Mouse (Mus musculus) right cerebral cortex, postnatal 14 days (tissue): ENCODE results near the gene Hoxb4.
A peak's percentile ranks its signal among the peaks of the same experiment; 100 is the strongest.

ENCODE experiments used
- DNase-seq: peaks from one replicate; pipeline ENCODE4 v3.0.0; 2022

The Hoxb4 gene

DNA sequence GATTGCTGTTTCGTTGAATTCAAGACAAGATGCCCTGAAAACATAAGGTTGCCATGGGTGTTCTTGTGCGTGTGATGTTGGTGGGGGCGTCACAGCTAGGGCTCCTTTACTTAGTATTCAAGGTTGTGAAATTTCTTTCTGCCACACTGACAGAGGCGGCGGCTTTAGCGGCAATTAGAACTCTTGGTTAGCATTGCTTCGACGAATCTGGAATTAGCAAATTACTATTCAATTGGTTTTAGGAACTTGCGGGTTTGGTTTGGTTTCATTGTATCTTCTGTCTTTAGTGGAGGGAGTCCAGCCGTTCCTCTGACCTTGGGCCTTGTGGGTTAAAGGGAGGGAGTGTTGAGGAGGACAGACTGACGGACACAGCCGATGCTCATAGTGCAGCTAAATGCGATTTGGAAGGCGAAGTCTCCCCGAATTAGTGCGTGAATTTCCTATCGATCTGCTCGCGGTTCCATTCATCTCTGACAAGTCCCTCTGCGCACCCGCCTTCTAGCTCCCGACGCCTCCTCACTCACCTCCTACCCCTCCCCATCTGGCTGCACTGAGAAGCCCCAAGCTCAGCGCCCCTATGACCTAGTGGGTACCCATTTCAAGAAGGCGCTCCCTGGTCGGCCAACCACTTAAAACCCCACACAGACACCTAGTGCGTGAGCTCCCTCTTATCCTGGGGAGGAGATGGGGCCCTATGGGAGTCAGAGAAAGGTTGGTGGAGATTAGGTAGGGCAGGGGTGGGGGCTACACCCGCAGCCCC, at the start of gene Hoxb4:
Gene Hoxb4 (plus strand): TSS at position 660 of the 760 bp plus-strand sequence.
- DNase-seq: no peak

DNA sequence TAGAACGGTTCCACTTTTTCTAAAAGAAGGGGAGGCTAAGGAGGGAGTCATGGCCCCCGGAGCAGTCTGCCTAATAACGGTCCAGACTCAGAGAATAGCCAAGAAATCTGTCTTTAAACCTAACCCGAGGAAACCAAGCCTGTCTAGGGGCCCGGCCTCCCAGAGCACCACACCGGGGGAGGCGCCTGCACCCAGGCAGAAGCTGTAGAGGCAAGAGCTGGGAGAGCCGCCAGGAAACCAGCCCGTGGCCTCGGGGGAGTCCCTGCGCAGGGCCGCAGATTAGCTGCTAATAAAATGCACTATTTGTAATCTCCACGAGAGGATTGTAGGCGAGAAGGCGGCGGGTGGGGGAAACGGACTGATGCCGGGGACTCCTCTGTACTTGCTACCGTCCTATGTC, 48.2 kb upstream of the Hoxb4 start:
- DNase-seq: no peak

DNA sequence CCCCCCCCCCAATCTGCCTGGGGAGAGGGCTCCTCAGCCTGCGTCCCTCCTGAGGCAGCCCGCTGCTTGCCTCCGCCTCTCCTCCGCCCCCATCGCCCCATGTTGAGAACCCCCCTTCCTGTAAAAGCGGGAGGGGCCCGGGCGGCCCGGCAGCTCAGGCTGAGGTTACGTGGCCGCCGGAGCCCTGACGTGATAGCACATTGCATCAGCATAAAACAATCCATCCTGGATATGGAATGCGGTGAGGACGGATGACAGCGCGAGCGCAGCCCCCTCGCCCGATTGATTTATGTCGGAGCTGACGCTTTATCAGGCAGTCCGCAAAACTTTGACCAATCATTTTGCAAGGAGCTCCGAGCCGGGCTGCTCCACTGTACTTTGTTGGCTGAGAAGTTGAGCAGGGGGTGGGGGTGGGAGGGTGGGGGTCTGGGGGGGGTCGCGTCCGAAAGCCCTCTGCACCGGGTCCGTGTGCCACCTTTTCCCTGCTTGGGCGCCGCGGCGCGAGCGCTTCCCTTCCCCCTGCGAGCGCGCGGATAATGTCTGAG, 47.0 kb upstream of the Hoxb4 start, which contains the start of gene Hoxb9:
Gene Hoxb9 (plus strand): TSS at position 462 of the 545 bp plus-strand sequence.
- DNase-seq: no peak

- no peak for DNase-seq
Measured at GRCm38 (mm10) chr11:96271541-96272011, 46.5 kb upstream of the Hoxb4 start.

DNA sequence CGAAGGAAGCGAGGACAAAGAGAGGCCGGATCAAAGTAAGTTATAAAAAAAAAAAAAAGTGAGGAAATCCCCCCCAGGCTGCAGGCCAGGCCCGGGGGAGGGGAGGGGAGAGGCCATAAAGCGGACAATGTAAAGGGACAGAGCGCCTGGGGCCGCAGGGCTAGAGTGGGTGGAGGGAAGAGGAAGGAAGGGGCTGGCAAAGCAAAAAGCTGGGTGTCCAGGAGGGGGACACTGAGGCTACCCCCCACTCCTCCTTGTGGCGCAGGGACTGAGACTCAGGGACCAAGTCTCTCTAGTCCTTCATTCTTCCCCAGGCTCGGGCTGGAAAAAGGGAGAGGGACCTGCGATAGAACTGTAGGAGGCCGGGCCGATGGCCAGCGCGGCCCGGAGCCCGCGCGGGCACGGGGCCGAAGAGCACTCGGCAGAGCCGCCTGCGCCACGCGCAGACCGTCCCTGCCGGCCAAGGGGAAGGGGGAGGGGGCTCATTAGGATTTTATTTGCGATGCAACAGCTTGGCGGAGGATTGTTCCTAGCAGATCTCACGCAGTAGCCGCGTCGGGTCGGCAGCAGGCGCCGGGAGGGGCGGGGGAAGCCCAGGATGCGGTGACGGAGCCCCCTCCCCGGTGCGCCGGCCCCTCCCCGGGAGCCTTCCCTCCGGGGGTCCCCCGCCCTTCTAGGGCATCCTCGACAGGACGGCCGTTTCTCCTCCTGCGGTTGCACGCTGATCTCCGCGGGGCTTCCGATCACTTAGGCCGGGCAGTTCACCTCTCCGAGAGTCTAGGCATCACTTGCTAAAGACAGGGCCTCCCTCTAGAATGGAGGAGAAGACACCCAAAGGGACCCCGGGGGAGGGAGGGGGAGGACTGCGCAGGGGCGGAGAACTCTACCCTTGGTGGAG, 45.8 kb upstream of the Hoxb4 start:
- DNase-seq: no peak

DNA sequence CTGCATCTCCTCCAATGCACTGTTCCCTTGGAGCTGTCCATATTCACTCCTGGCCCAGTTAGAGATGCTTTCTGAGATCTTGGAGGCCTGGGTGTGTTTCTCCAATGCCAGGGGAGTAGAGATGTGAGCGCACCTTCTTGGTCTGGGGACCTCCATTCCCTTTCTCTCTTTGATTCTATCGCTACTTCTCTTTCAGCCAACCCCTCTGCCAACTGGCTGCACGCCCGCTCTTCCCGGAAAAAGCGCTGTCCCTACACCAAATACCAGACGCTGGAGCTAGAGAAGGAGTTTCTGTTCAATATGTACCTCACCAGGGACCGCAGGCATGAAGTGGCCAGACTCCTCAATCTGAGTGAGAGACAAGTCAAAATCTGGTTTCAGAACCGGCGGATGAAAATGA, 43.6 kb upstream of the Hoxb4 start:
- no peak for DNase-seq

- no peak for DNase-seq
Measured at GRCm38 (mm10) chr11:96275896-96276295, 42.2 kb upstream of the Hoxb4 start.

DNA sequence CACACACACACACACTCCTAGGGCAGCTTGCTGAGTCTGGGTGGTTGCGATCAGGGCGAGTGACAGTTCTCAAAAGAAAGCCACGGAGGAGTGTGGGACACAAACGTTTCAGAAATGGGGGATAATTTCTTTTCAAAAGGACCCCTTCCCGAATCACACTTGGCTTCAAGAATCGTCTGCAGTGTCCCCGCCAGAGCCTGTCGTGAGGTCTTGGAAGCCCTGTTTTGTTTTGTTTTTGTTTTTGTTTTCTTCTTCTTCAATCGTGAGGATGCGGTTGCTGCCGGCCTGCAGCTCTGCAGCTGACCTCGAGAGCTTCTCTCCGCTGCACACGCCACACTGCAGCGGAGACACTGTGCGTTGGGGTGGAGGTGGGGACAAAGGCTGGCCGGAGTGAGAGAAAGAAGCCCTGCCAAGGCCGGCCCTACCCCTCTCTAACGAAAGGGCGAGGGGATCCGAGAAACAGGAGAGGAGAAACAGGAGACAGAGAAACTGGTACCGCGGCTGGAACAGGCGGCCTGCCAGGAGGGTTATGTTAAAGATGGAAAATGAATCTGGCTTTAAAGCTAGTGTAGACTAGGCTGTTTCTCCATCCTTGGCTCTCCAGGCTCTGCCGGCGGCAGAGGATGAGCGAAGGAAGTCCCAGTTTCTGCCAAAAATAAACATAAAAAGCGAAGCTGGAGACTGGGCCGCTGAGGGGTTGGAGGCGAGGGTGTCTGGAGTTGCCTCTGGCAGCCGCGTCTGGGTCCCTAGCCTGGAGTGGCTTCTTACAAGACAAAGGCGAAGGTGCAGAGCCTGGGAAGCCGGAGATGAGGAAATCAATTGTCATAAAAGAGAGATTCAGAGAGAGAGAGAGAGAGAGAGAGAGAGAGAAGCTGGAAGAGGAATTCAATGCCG, 40.7 kb upstream of the Hoxb4 start:
- no peak for DNase-seq

GRCm38 (mm10) chr11:96278324-96278723, 39.7 kb upstream of the Hoxb4 start:
- no peak for DNase-seq

DNA sequence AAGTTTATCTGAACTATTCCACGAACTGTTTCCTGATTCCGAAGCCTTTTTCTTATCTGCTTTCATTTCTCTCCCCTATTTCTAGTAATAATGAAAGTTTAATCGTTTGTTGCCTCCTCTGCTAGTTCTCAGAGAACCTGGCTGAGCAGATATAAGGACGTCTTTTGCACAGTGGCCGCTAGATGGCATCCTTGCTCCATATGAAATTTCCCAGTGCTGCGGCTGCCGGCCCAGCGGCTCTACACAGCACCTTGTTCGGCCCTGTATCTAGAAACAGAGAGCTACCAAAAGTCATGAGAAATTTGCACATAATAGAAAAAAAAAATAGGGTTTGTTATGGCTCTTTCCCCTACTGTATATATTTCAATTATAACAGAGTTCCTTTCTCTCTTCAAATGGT, 39.3 kb upstream of the Hoxb4 start:
- DNase-seq: peak; percentile 78

GRCm38 (mm10) chr11:96279421-96280233, 38.4 kb upstream of the Hoxb4 start:
- no peak for DNase-seq

GRCm38 (mm10) chr11:96280399-96281378, 37.4 kb upstream of the Hoxb4 start:
- no peak for DNase-seq

- no peak for DNase-seq
Measured at GRCm38 (mm10) chr11:96281396-96281795, 36.7 kb upstream of the Hoxb4 start.

DNA sequence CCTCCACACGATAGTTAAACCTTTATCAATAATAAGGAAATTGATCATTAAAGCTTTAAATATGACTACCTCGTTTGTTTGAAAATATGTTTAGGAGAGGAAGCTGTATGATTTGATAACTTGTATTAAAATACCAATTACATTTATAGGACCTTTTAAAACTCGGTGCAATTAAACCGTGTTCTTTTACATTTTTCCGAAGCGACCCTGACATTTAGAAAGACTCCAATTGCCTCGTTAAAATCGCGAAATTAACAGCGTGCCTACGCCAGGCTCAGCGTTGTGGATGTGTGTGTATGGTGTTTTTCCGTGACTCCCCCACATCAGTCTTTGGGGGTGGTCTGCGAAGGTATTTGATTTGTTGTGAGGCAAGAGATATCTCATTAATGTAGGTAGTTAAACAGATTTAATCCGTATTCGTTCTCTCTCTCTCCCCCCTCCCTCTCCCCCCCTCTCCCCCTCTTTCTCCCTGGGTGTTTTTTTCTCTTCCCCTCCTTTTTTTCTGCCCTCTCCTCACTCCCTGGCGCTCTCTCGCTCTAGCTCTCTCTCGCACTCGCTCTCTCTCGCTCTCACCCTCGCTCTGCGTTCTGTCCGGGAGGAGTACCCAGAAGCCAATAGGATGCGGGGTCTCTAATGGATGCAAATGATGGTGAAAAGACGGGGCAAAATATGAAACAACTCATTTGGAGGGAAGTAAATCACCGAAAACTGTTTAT, 36.1 kb upstream of the Hoxb4 start, which contains the start of gene Hoxb8:
Gene Hoxb8 (plus strand): TSS at position 51 of the 716 bp plus-strand sequence.
- DNase-seq: no peak

GRCm38 (mm10) chr11:96282795-96283430, 35.2 kb upstream of the Hoxb4 start:
- no peak for DNase-seq

- DNase-seq: no peak
Measured at GRCm38 (mm10) chr11:96284041-96284749, 33.9 kb upstream of the Hoxb4 start.

DNA sequence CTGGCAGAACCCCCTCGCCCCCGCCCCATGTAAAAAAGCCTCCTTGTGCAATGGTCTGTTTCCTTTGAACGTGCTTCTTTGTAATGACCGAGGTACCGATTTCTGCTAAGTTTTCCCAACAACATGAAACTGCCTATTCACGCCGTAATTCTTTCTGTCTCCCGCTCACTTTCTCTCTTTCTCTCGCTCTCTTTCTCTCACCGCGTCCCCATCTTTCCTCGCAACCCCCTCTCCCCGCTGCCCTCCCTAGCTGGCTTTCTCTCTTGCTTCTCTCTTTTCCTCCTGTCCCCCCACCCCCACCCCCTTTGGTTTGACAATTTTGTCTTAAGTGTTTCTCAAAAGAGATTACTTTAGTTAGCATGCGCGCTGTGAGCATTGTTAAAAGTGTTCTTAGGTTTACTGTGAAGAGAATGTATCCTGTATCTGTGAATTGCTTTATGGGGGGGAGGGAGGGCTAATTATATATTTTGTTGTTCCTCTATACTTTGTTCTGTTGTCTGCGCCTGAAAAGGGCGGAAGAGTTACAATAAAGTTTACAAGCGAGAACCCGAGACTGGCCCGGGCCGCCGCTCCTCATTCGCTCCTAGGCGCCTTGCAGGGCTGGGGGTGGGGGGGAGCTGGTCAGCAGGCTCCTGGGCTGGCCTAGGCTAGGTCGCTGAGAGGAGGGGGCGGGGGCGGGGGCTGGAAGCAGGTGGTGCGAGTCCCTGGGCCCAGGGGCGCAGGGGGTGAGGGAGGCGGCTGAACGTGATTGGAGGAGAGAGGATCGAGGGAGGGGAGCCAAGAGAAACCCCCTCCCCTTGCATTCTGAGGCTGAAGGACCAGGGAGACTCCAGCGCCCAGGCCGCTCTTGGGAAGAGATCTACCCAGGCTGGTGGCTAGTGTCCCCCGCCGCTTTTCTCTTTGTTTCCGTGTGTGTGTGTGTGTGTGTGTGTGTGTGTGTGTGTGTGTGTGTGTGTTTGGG, 33.0 kb upstream of the Hoxb4 start:
- no peak for DNase-seq
